Mouse (Mus musculus): ENCODE measurements around the gene Wars.

Wars gene

GRCm38 (mm10) chr12:108909846-108910433 is 16.0 kb upstream of the Wars start:
- DNase-seq (ENCODE audit: low spot score in 2 of 2): no peak

GRCm38 (mm10) chr12:108906398-108906797 is 12.4 kb upstream of the Wars start:
- no peak for DNase-seq (ENCODE audit: low spot score in 2 of 2)

GRCm38 (mm10) chr12:108905620-108906302 is 11.8 kb upstream of the Wars start:
- no peak for DNase-seq (ENCODE audit: low spot score in 2 of 2)

GRCm38 (mm10) chr12:108904276-108904653 is 10.3 kb upstream of the Wars start:
- DNase-seq (ENCODE audit: low spot score in 2 of 2): no peak

GRCm38 (mm10) chr12:108903600-108904275 is 9.8 kb upstream of the Wars start:
- peak; percentile 67 to 69 for DNase-seq (ENCODE audit: low spot score in 2 of 2)

- DNase-seq (ENCODE audit: low spot score in 2 of 2): peak; percentile 49 to 63
These were observed 9.0 kb upstream of the Wars start for GRCm38 (mm10) chr12:108902940-108903339.

GRCm38 (mm10) chr12:108901346-108901745 is 7.4 kb upstream of the Wars start:
- DNase-seq (ENCODE audit: low spot score in 2 of 2): no peak

GRCm38 (mm10) chr12:108896006-108896405 is 2.0 kb upstream of the Wars start:
- no peak for DNase-seq (ENCODE audit: low spot score in 2 of 2)

GRCm38 (mm10) chr12:108894432-108894816 is 450 bp upstream of the Wars start:
- no peak for DNase-seq (ENCODE audit: low spot score in 2 of 2)

GRCm38 (mm10) chr12:108892989-108893714 is 822 bp downstream of the Wars start, which contains the start of gene Wdr25:
Gene Wdr25, plus strand, starts transcription at chr12:108893631.
- no peak for DNase-seq (ENCODE audit: low spot score in 2 of 2)

GRCm38 (mm10) chr12:108888632-108889031 is 5.3 kb downstream of the Wars start:
- no peak for DNase-seq (ENCODE audit: low spot score in 2 of 2)

GRCm38 (mm10) chr12:108887077-108887476 is 6.9 kb downstream of the Wars start:
- no peak for DNase-seq (ENCODE audit: low spot score in 2 of 2)

GRCm38 (mm10) chr12:108885906-108886305 is 8.1 kb downstream of the Wars start:
- no peak for DNase-seq (ENCODE audit: low spot score in 2 of 2)

- DNase-seq (ENCODE audit: low spot score in 2 of 2): no peak
These were observed 11.2 kb downstream of the Wars start for GRCm38 (mm10) chr12:108882776-108883175.

GRCm38 (mm10) chr12:108881192-108881591 is 12.8 kb downstream of the Wars start:
- no peak for DNase-seq (ENCODE audit: low spot score in 2 of 2)

- DNase-seq (ENCODE audit: low spot score in 2 of 2): no peak
These were observed 13.4 kb downstream of the Wars start for GRCm38 (mm10) chr12:108880606-108881005.

GRCm38 (mm10) chr12:108879138-108879537 is 14.8 kb downstream of the Wars start:
- no peak for DNase-seq (ENCODE audit: low spot score in 2 of 2)

- no peak for DNase-seq (ENCODE audit: low spot score in 2 of 2)
These were observed 20.9 kb downstream of the Wars start for GRCm38 (mm10) chr12:108873122-108873521.

GRCm38 (mm10) chr12:108869575-108869974 is 24.4 kb downstream of the Wars start:
- DNase-seq (ENCODE audit: low spot score in 2 of 2): no peak

GRCm38 (mm10) chr12:108865007-108865494 is 28.9 kb downstream of the Wars start:
- no peak for DNase-seq (ENCODE audit: low spot score in 2 of 2)

- DNase-seq (ENCODE audit: low spot score in 2 of 2): no peak
These were observed 35.5 kb downstream of the Wars start for GRCm38 (mm10) chr12:108858486-108858885.

- no peak for DNase-seq (ENCODE audit: low spot score in 2 of 2)
These were observed 36.3 kb downstream of the Wars start for GRCm38 (mm10) chr12:108857589-108858184.
